Mouse (Mus musculus) neutrophil, adult 5-6 weeks (primary cell): ENCODE measurements around the gene Nepn. TPM values are rescaled to one million over a fixed set of nuclear protein-coding genes. Genes with fewer than 3 reads are reported as not detected.

Source experiments
- total RNA-seq: library from RNA; stranded (forward); fragments of 200-1000 nt; gene quantifications from 2 replicates; pipeline ENCODE4 v1.2.3, GENCODE M21; 2017

Nepn gene
- total RNA-seq, 1 experiment from 2014 or later, result not detected

Other genes with a start within 250 kb of the Nepn start
- not detected in 2 replicates for gene Ros1, start 193.7 kb upstream of the Nepn start, total RNA-seq
- gene Dcbld1, start 155.4 kb upstream of the Nepn start, total RNA-seq, result 0.86 and 1.2 TPM in 2 replicates
- gene Gm26741, start 30.2 kb upstream of the Nepn start, total RNA-seq, result not detected in 2 replicates
- 46.0 and 52.3 TPM in 2 replicates for gene Gopc, start 6.8 kb upstream of the Nepn start, total RNA-seq
- 18.9 and 26.0 TPM in 2 replicates for gene Nus1, start 28.6 kb downstream of the Nepn start, total RNA-seq